Mouse (Mus musculus) hindbrain, embryonic 11.5 days (tissue): ENCODE results near the gene Gnaq. TPM values are rescaled to one million over a fixed set of nuclear protein-coding genes. Genes with fewer than 3 reads are reported as not detected.
A peak's percentile ranks its signal among the peaks of the same experiment; 100 is the strongest.

Experiments
- ATAC-seq: fragments of 200-750 bp; cut with Nextera tagmentation; 2 replicates; pipeline ENCODE4 v1.8.0; 2017; ENCODE audit warnings: mild to moderate bottlenecking, moderate TSS enrichment, moderate library complexity; ENCODE audit not compliant: low FRiP score
- DNase-seq: peaks from one replicate; pipeline ENCODE4 v3.0.0-alpha.2; 2015; ENCODE audit warnings: low spot score
- H3K27ac ChIP-seq: fragments of 300-500 bp; sonication (generic); 2 replicates; pipeline ENCODE4 v1.5.1; 2014; ENCODE audit warnings: mild to moderate bottlenecking, low read depth, low read length
- H3K27me3 ChIP-seq: fragments of 300-500 bp; sonication (generic); 2 replicates; pipeline ENCODE4 v1.6.1; 2014; ENCODE audit warnings: mild to moderate bottlenecking, low read length, moderate library complexity, mixed read lengths; ENCODE audit not compliant: control insufficient read depth, insufficient read depth
- H3K36me3 ChIP-seq: fragments of 300-500 bp; sonication (generic); 2 replicates; pipeline ENCODE4 v1.6.1; 2014; ENCODE audit warnings: mild to moderate bottlenecking, low read length, moderate library complexity, mixed read lengths; ENCODE audit not compliant: control insufficient read depth, insufficient read depth
- H3K4me1 ChIP-seq: fragments of 300-500 bp; sonication (generic); replicated peaks from 2 replicates; pipeline ENCODE4 v1.6.1; 2014; ENCODE audit warnings: low read length, mixed read lengths; ENCODE audit not compliant: control insufficient read depth, insufficient read depth
- H3K4me2 ChIP-seq: fragments of 300-500 bp; sonication (generic); replicated peaks from 2 replicates; pipeline ENCODE4 v1.6.1; 2014; ENCODE audit warnings: mild to moderate bottlenecking, low read depth, low read length
- H3K4me3 ChIP-seq: fragments of 300-500 bp; sonication (generic); 2 replicates; pipeline ENCODE4 v1.5.1; 2014; ENCODE audit warnings: low read depth, low read length
- H3K9ac ChIP-seq: fragments of 300-500 bp; sonication (generic); 2 replicates; pipeline ENCODE4 v1.6.1; 2014; ENCODE audit warnings: low read depth, low read length
- H3K9me3 ChIP-seq: fragments of 300-500 bp; sonication (generic); 2 replicates; pipeline ENCODE4 v1.6.1; 2016; ENCODE audit warnings: low read length; ENCODE audit not compliant: control insufficient read depth
- WGBS: fragments of 180-500 bp; shearing (Covaris S2); extraction: QIAGEN DNeasy Blood & Tissue Kit; methylation state at CpG from one replicate; pipeline ENCODE4 v1.1.7; 2014; 5-methylcytosine and 5-hydroxymethylcytosine counted together
- polyA plus RNA-seq: library from polyadenylated mRNA; unstranded; fragments of >200 nt; fragmentation: Nextera tagmentation; extraction: Ambion mirVana; gene quantifications from 2 replicates; pipeline ENCODE4 v1.2.1, GENCODE M21; 2014

Gnaq gene
- polyA plus RNA-seq, 1 experiment from 2014 or later, result 23.2 TPM

DNA sequence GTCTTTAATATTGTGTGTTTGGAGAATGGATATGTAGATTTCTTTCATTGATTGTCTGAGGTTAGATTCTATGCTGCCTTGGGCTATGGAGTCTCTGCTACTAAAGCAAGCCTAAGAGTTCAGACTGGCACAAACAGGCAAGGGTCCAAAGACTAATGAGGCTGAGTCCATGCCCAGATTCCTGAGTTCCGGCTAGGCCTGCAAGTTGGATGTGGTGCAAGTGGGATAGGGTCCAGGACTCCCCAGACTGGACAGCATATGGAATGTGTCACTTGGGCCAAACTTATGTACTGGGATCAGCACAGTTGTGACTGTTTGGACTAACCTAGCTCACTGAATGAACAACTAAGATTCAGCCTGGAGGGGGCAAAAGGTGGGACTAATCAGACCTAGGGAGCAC is 19.3 kb upstream of the Gnaq start:
- Histone ChIP-seq H3K4me3 (no peak overlapping the region), H3K9ac (no peak overlapping the region), H3K9me3 (no peaks in the 10 kb centered on the region), H3K4me1 (no peaks in the 10 kb centered on the region), H3K36me3 (no peaks in the 10 kb centered on the region), H3K4me2 (no peak overlapping the region), H3K27ac (no peak overlapping the region), H3K27me3 (no peaks in the 10 kb centered on the region)
- 92% methylated on average over 1 of the region's 1 CpGs for WGBS
- no peak for ATAC-seq
- DNase-seq, result no peak

DNA sequence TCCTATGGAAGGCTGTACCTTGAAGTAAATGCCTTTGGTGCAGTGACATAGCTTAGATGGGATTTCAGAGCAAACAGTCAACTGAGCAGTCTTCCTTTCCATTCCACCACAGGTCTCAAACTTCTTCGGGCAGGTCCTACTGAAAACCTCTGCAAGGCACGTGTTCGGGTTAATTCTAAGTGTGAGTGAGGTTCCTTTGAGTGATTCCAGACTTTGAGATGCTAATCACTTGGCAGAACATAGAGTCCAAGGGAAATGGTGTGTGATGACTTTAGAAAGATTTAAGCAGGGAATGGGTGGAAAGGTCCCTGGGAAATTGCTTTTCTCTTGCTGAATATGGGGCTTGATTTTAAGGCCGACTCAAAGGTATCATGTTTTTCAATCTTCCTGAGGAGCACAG is 14.2 kb upstream of the Gnaq start:
- H3K4me1 ChIP-seq, result no peaks in the 10 kb centered on the region
- H3K27me3 ChIP-seq, result no peaks in the 10 kb centered on the region
- no peak overlapping the region for H3K4me2 ChIP-seq
- DNase-seq (no peak), ATAC-seq (no peak)
- no peak overlapping the region for H3K9ac ChIP-seq
- no peak overlapping the region for H3K4me3 ChIP-seq
- H3K27ac ChIP-seq, result no peak overlapping the region
- H3K9me3 ChIP-seq, result no peaks in the 10 kb centered on the region
- H3K36me3 ChIP-seq, result no peaks in the 10 kb centered on the region
- WGBS, result 89% methylated on average over 4 of the region's 4 CpGs

DNA sequence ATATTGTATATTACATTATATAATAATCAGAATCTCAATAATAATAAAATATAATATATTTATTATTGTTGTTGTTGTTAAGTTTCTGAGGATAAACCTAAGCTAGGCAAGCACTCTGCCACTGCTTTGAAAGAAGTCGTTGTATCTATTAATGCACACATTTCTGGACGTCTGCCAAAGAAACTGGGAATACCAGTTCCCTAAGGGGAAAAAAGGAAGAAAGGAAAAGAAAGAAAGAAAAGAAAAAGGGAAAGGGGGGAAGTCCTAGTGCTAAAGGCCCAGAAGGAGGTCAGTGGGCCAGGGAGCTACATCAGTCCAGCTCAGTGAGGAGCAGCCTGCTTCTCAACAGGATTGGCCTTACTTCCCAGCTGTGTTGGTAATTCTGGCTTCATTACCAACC is 11.3 kb upstream of the Gnaq start:
- no peak for DNase-seq
- Histone ChIP-seq H3K4me3 (no peak overlapping the region), H3K27me3 (no peaks in the 10 kb centered on the region), H3K9ac (no peak overlapping the region), H3K9me3 (no peaks in the 10 kb centered on the region), H3K4me1 (no peaks in the 10 kb centered on the region), H3K4me2 (no peak overlapping the region), H3K27ac (no peak overlapping the region), H3K36me3 (no peaks in the 10 kb centered on the region)
- ATAC-seq, result no peak
- WGBS, result 84% methylated on average over 2 of the region's 2 CpGs

DNA sequence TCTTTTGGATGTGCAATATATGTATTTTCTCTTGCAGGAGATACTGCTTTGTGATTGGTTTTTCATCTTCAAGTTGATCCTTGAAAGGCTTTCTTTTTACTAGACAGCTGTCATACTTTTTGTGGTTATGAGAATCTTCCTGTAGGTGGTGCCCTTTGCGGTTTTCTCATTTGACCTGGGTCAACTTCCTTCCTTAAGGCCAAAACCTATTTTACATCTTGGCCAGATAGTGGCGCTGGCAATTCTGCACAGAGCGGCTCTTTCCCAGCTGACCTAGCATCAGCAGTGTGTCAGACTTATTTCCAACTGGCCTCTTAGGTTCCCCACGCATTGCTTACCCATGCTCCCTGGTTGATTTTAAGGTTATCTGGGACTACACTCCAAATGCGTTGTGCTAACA is 3.9 kb upstream of the Gnaq start:
- no peak for DNase-seq
- no peak overlapping the region for H3K9ac ChIP-seq
- no peak overlapping the region for H3K4me2 ChIP-seq
- no peaks in the 10 kb centered on the region for H3K9me3 ChIP-seq
- H3K27ac ChIP-seq, result no peak overlapping the region
- WGBS, result 49% methylated on average over 5 of the region's 5 CpGs
- H3K4me3 ChIP-seq, result no peak overlapping the region
- ATAC-seq, result no peak
- H3K4me1 ChIP-seq, result no peaks in the 10 kb centered on the region
- no peaks in the 10 kb centered on the region for H3K36me3 ChIP-seq
- H3K27me3 ChIP-seq, result no peaks in the 10 kb centered on the region

DNA sequence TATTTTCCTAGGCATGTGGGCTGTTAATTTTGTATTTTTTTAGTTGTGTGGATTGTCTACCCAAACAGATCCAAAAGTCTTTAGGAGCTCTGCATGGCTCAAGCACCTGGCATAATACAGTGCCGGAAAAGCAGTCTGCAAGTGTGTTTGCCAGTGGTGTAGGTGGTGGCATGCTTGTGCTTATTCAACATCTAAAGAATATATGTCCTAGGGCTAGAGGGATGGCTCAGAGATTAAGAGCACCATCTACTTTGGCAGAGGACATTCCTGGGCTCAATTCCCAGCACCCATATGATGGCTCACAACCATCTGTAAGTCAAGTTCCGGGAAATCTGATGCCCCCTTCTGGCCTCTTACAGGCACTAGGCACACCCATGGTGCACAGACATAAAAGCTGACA is 3.5 kb upstream of the Gnaq start:
- no peaks in the 10 kb centered on the region for H3K9me3 ChIP-seq
- no peak overlapping the region for H3K27ac ChIP-seq
- 85% methylated on average over 2 of the region's 2 CpGs for WGBS
- no peak overlapping the region for H3K9ac ChIP-seq
- DNase-seq (no peak), ATAC-seq (no peak)
- no peak overlapping the region for H3K4me2 ChIP-seq
- no peaks in the 10 kb centered on the region for H3K27me3 ChIP-seq
- H3K36me3 ChIP-seq, result no peaks in the 10 kb centered on the region
- no peak overlapping the region for H3K4me3 ChIP-seq
- no peaks in the 10 kb centered on the region for H3K4me1 ChIP-seq

DNA sequence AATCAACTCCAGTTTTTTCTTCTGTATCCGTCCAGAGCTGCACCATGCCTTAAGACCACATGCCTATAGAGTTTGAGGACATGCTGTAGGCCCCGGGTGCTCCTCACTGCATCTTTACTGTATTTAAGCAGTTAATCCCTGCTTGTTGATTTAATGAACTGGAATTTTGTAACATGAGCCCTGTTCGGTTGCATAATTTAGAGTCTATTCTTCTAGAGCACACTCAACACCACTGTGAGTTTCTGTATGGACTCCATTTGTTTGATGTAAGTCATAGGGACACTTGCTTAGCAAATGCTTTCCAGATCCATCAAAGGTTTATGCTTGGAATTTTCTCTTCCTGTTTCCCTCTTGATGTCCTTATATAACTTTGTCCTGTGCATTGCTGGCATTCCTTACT is 2.2 kb upstream of the Gnaq start:
- Histone ChIP-seq H3K4me3 (no peak overlapping the region), H3K4me1 (no peaks in the 10 kb centered on the region), H3K27ac (no peak overlapping the region; the same call in 1 of the 2 replicates), H3K9me3 (no peaks in the 10 kb centered on the region), H3K4me2 (no peak overlapping the region), H3K9ac (no peak overlapping the region), H3K27me3 (no peaks in the 10 kb centered on the region), H3K36me3 (no peaks in the 10 kb centered on the region)
- WGBS, result 75% methylated on average over 3 of the region's 3 CpGs
- DNase-seq, result no peak
- no peak for ATAC-seq

DNA sequence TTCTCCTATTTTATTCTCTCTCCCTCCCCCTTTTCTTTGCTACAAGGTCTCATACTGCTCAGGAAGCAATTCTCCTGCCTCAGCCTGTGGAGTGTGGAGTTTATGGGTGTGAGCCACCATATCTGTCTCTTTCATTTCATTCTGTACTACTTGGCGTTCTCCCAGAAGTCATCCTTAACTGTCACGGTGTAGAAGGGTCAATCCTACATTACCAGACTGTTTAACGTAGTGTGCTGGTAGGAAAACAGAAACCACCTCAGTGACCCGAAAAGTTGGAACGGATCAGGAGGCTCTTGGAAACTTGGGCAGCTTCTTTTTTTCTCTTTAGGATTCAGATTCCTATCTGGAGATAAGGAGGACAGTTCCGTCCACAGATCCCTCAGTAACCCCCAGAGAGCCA is 800 bp upstream of the Gnaq start:
- DNase-seq, result no peak
- Histone ChIP-seq H3K27ac (peak overlapping the region; percentile 99), H3K9me3 (no peaks in the 10 kb centered on the region), H3K4me3 (peak overlapping the region; percentile 89), H3K27me3 (no peaks in the 10 kb centered on the region), H3K36me3 (no peaks in the 10 kb centered on the region), H3K4me1 (no peaks in the 10 kb centered on the region), H3K9ac (peak overlapping the region; percentile 99), H3K4me2 (peak overlapping the region; percentile 35)
- peak; percentile 4; the same call in 1 of the 2 replicates for ATAC-seq
- WGBS, result 11% methylated on average over 6 of the region's 6 CpGs

DNA sequence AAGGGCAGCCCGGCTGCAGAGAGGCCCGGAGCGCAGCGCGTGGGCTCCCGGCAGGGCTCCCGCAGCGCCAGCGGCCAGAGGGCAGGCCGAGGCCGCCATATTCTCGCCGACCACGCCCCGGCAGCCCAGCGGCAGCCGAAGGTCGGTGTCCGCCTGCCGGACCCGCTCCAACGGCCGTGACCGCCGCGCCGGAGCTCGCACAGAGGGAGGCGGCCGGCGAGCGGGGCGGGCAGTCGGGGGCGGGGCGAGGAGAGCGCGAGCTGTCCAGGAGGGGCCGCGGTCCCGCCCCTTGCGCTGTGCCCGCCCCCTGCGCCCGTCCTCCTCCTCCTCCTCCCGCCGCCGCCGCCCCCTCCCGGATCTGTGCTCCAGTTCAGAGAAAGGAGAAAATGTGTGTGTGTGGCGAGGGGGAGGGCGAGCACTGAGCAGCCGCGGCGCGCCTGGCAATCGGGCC is 266 bp upstream of the Gnaq start:
- DNase-seq (peak; percentile 91), ATAC-seq (peak; percentile 89)
- H3K4me1 ChIP-seq, result no peaks in the 10 kb centered on the region
- H3K27ac ChIP-seq, result peak overlapping the region; percentile 99
- WGBS, result 0% methylated on average over 18 of the region's 57 CpGs
- peak overlapping the region; percentile 89 for H3K4me3 ChIP-seq
- H3K9me3 ChIP-seq, result no peaks in the 10 kb centered on the region
- no peaks in the 10 kb centered on the region for H3K27me3 ChIP-seq
- H3K9ac ChIP-seq, result peak overlapping the region; percentile 99
- peak overlapping the region; percentile 35 for H3K4me2 ChIP-seq
- no peaks in the 10 kb centered on the region for H3K36me3 ChIP-seq

DNA sequence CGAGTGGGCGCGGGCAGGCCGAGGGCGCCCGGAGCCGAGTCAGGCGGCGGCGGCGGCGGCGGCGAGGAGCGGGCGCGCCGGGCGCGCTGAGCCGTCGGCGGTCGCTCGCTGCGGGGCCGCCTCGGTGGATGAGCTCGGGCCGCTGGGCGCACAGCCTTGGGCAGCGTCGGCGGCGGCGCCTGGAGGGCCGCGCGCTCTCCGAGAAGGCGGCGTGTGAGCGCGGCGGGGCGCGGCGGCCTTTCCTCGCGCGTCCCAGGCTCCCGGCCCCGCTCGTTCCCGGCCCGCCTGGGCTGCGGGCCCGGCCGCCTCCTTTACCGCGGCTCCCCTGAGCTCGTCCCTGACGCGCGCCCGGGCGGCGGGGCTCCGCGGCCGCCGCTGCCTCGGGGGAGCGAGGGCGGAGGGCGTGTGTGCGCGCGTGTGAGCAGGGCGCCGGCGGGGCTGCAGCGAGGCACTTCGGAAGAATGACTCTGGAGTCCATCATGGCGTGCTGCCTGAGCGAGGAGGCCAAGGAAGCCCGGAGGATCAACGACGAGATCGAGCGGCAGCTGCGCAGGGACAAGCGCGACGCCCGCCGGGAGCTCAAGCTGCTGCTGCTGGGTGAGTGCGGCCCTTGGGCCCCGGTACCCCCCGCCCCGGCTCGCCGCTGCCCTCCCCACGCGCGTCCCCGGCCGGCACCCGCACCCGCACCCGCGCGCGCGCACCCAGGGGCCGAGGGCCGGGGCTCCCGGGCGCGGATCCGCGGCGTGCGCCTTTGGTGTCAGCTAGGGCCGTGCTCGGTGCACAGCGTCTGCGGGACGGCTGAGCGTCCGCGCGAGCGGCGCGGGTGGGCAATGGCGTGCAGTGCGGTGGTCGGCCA is 462 bp downstream of the Gnaq start:
- no peaks in the 10 kb centered on the region for H3K36me3 ChIP-seq
- H3K4me3 ChIP-seq, result peak overlapping the region; percentile 89
- H3K4me1 ChIP-seq, result no peaks in the 10 kb centered on the region
- peak overlapping the region; percentile 99 for H3K9ac ChIP-seq
- ATAC-seq, result peak; percentile 73
- peak overlapping the region; percentile 99 for H3K27ac ChIP-seq
- H3K27me3 ChIP-seq, result no peaks in the 10 kb centered on the region
- WGBS, result under 1% methylated on average over 62 of the region's 139 CpGs
- peak; percentile 76 for DNase-seq
- H3K4me2 ChIP-seq, result peak overlapping the region; percentile 35
- no peaks in the 10 kb centered on the region for H3K9me3 ChIP-seq
